Mouse (Mus musculus) thymus, postnatal 4 days (tissue): ENCODE data around the gene Cd164l2.
A peak's percentile ranks its signal among the peaks of the same experiment; 100 is the strongest.

Source experiments
- DNase-seq: peaks from one replicate; pipeline ENCODE4 v3.0.0; 2021

Cd164l2 gene

DNA sequence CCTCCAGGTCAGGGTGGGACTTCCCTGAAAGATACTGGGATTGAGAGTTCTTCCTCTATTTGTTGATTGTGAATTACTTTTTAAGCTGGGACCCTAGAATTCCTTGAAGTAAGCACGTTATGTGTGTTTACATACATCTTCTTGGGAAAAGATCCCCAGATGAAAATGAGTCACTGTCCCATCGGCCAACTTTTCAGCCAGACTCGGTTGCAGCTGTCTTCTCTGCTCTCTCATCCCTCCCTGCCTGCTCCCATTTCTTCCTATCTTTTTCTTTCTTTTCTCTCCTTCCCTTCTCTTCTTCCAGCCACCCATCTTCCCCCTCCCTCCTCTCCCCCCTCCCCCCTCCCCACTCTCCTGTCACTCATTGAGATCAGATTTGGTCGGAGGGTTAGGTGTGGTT, 16.9 kb upstream of the Cd164l2 start:
- no peak for DNase-seq

DNA sequence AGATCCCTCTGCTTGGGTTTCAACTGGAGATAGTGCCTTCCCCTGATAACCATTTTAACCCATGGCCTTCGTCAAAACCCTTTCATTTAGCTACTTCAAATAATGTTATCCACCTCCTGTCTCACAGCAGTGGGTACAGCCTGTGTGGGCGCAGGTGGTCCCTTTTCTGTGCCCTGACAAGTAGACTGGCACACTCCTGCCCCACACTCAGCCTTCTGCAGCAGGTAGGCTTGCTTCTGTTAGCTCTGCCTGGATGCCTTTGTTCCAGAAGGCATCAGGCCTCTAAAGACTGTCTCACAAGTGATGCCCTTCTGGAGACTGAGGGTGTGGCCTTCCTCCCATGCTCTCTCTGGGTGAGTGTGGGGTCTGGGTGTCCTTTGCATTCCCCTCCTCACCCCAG, 15.8 kb upstream of the Cd164l2 start:
- no peak for DNase-seq

DNA sequence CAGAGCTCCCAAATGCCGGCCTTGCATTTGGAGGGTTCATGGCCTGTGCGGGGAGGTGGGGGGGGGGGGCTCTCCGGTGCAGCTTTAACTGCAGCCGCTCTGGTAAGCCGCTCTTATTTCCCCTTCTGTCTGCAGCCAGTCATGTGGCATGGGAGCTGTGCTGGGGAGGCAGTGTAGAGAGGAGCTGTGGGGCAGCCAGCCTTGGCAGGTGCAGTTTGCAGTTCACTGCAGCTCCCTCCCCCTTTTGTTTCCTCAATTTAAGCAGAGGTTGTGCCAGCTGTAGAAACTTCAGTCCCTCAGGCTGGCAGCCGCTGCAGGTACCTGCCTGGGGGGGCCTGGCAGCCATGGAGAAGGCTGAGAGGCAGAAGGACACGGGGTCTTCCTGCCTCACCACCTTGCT, 15.1 kb upstream of the Cd164l2 start:
- peak; percentile 74 for DNase-seq

DNA sequence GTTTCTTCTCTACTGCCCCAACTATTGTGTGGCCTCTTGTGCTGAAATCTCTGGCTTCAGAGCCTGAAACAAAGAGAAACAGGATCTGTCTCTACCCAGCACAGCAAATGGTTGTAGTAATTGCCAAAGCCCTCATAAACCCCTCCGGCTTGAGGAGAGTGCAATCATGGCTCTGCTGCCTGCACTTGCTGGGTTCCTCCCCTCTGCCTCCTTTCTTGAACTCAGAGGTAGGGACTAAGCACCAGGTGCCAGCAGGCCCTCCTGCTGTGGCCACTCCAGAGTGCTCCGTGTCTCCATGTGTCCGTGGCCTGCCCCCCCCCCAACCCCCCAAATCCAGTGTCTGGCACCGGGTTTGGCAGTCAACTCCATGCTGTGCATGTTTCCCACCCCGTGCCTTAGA, 14.6 kb upstream of the Cd164l2 start:
- no peak for DNase-seq

DNA sequence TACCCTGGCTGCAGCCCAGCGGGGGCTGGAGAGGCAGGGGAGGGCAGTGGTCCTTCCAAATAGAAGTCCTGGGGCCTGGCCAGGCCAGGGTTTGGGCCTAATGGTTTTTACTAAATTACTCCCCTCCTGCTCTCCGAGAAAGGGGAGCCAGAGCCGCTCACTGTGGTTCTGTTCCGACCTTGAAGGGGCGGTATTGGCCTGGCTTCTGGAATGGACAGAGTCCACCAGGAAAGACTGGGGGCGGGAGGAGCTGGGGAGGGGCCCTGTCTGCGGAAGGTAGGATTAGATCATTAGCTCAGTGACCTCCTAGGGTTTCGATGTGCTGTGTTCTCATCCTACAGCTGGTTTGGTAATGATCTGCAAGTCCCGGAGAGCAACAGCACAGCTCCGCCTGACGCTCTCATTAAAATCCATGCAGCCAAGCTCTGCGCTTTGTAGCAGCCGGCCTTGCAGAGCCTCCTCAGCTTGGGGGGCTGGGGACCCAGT, 14.1 kb upstream of the Cd164l2 start:
- no peak for DNase-seq

DNA sequence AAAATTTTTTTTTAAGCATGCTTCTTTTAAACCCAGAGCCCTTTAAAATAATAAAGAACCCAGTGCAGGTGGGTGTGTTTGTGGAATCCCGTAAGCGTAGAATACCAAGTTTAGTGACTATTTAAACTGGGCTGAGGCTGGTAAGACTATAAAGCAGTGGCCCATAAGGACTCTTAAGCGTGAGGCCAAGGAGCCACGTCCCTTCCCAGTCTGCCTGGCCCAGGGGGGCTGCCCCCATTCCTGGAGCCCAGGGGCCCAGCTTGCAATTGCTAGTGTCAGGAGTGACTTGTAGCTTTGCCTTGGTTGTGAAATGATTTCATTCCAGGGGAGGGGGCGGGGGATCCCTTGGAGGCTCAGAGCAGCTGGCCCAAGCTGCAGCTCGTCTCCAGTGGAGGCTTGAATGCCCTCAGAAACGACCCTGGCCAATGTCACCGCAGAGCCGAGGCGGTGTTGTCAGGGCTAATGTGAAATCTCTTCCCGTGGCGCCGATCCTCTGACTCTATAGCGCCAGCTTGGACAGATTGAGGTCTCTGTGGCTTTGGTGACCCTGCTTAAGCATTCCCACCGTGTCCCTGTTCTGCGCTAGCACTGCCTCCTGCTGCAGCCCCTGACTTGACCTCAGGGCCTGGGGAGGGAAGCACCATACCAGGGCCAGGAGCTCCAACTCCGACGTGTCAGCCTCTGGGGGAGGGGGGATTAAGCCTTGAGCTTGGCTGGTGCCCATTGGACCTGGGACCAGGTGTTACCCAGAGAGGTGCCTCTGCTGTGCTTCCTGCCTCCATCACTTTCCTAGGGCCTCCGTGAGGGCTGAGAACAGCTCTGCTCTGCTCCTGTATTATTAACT, 13.4 kb upstream of the Cd164l2 start:
- no peak for DNase-seq

DNA sequence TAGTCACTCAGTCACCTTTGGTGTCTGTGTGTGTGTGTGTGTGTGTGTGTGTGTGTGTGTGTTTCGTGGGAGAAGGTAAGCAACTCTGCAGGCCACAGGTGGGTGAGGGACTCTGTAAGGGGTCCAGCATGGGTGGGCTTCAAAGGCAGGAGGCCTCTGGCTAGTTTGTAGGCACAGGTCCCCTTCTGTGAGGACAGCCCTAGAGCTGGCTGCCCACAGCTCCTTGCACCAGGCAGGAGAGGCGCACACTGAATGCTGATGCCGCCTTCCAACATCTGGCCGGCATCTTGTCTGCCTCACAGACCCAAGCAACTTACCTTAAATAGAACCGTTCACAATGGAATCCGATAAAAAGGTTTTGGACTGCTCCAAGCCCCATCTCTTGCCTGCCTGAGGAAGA, 12.2 kb upstream of the Cd164l2 start:
- no peak for DNase-seq

DNA sequence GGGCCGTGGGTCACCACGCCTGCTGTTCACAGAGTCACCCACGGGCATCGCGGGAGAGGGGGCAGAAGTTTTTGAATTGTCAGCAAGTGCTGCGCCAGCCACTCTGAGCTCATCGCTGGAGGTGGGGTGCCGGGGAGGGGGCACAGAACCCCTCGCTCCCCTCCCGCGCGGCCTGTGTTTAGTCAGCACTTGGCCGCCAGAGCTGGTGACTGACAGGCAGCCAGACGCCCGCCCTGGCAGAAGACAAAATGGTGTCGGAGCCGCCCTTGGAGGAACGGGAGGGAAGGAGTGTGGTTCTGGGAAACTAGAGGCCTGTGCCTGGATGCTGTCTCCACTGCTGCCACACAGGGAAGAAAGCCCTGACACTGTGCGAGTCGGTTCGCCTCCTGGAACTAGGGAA, 11.6 kb upstream of the Cd164l2 start:
- DNase-seq = no peak

DNA sequence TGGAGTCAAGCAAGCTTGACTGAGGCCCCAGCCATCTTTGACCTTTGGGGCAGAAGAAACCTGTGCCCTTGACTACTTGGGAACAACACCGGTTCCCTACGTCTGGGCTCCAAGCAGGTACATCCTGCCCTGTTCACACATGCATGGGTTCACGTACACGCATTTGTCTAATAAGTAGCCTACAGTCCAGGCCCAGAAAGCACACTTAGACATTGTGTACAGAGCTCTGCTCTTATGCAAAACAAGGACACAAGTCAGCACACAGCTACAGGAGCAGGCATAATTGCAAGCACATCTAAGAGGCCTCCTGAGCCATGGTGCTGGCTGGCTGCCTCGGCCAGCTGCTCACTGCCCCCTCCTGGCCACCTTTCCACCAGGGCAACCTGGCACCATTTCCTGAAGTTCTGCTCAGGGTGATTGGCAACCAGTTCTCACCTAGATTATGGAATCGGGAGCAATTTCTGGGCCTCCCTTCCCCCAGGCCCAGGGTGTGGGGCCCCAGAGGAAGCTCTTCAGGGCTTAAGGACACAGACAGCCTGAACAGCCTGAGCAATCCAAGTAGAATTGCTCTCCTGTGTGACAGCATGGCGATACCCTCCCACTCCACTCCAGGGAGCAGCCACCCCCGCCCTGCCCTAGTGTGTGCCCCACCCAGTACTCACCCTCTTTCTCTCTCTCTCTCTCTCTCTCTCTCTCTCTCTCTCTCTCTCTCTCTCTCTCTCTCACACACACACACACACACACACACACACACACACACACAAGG, 10.7 kb upstream of the Cd164l2 start:
- DNase-seq = peak; percentile 83

DNA sequence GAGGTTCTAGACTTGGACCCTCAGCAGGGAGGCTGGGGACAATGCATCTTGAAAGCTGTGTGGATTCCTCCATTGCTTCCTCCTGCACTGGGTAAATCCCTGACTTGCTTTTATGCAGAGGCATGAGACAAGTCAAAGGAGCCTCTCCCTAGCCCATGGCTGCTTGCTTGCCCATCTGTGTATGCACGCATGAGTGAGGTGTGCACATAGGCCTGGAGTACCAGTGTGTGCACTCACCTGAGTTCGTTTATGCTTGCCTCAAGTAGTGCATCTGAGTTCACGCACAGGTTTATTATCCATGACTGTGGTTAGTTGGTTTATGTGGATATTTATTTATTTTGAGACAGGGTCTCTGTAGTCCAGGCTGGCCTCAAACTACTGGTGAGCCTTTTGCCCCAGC, 9.7 kb upstream of the Cd164l2 start:
- DNase-seq = no peak

DNA sequence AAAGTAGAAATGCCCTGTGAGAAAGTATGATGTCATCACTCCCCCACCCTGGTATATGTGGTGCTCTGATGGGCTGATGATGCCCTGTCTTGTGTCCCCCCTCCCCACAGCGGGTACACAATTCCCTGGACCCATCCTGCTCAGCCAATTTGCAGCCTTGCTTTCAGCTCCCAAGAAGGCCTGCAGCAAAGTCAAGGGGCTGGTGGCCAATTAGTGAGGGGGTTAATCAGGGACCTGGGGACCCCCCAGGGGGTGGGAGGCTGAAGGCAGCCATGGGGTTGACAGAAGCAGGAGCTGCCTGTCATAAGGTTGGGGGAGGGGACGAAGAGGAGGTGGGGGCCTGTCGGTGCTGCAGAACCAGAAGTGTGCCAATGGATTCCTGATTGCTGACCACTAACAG, 8.3 kb upstream of the Cd164l2 start:
- no peak for DNase-seq

DNA sequence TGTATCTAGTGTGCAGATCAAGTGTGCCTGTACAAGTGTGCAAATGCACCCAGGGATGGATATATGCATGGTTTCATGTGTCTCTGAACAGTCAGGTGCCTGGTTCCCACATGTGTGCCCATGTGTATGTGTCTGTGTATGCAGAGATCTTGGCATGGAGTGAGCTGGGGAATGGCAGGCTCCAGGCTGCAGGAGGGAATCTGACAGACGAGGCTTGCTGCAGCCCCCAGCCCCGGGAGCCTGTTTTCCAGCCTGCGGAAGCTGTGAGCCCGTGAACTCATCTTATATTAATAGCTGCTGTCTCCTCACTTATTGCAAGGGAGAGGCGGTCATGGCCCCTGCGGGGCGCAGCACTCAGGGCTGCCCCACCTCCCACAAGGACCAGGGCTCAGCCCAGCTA, 7.6 kb upstream of the Cd164l2 start:
- no peak for DNase-seq

DNA sequence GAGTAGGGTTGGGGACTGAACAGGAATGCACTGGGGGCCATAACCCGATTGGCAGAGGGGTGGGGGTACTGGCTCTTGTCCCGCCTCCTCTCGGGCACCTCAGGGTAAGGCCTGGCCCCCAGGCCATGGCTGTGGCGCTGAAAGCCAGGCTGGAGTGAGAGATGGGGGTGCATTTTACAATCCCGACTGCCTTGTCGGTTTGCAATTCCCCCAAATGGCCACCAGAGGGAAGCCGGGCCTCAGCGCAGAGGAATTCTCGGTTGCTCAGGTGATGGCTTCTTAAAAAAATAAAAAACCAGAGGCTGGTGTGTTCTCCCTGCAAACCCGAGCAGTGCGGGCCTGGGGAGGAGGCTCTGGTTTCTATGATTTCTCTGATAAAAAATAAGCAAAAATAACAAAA, 2.6 kb upstream of the Cd164l2 start:
- peak; percentile 71 for DNase-seq

DNA sequence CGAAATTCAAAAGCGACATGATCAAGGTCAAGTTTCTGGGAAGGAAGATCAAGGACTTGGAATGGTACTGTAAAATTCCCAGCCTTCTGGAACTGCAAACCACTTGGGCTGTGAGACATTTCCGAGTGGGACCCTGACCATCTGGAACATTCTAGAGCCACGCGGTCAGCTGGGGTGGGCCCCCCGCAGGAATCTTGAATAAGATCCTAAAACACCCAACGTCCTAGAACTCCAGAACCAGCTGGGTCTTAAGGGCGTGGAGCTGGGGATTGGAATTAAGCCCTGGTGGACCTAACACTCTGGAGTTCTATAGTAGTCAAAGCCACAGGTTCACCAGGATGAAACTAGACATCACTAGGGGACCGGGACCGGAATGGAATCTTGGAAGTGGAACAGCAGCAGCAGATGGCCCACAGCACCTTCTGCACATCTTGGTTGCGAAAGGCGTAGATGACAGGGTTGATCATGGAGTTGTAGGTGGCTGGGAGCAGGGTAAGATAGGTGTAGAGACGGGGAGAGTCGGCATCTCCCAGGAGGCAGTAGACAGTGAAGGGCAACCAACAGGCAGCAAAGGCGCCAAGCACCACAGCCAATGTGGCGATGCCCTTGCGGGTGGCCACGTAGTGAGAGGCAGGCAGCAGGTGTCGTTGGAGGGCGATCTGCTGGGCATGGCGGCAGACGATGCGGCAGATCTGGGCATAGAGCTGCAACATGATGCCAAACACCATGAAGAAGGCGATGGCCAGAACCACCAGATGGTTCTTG, 1.7 kb upstream of the Cd164l2 start:
- DNase-seq = no peak

DNA sequence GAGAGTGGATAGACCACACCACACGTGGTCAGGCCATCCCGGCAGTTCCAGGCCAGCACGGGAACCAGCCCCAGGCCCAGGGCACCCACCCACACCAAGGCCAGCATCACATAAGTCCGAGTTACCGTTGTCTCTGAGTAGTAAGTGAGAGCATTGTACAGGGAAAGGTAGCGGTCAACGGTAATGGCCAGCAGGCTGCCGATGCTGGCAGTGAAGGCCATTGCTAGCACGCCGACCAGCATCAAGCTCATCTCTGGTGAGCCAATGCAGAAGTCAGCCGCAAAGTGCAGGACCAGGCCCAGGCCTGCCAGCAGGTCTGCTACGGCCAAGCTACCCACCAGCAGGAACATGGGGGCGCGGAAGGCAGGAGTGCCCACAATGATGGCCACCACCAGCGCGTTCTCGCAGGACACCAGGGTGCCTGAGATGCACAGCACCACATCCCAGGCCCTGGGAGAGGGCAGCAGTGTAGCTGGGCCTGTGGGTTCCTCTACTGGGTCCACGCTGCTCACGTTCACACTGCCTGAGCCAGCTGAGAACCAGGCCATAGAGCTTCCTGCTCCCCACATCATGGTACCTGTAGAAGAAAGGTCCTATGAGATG, 1.0 kb upstream of the Cd164l2 start:
- no peak for DNase-seq

DNA sequence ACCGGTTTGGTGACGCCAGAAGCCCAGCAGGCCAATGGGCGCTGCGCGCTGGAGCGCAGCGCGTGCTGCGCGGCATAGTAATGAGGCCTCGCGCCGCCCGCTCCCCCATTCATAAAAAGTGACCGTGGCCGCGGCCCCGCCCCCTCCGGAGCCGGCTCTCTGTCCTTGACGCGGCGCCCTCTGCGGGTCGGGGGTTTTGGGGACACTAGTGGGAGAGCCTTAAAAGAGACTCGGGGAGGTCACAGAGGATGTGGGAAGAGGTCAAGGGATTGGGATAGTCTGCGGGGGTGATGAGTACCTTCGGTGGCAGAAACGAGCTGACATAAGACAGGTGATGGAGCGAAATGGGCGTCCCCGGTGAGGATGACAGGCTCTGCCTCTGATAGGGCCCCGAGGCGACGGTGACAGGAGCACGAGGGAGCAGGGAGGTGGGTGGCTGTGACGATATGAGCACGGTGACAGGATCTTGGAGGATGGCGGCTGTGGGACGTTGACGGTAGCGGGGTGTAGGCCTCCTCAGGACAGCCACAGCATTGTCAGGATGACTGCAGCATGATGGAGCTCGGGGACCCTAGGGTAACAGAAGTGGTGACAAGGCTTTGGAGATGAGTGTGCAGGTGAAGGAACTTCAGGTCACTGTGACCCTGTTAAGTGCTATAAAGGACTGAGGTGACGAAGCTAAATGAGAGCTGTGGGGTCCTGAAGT, 784 bp downstream of the Cd164l2 start:
- DNase-seq = peak; percentile 75

DNA sequence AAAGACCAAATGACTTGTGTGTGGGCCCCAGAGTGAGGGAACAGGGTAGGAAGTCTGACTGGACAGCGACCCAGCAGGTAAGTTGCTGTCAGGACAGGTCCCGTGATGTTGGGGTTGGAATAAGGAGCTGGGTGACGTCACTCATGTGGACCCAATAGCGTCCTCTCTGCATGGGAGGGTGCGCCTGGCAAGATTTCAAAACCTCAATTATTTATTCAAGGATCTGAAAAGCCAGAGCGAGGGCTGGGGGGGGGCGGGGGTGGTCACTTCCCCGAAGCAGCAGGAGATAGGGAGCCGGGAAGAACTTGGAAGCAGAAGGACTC, 1.3 kb downstream of the Cd164l2 start:
- no peak for DNase-seq

DNA sequence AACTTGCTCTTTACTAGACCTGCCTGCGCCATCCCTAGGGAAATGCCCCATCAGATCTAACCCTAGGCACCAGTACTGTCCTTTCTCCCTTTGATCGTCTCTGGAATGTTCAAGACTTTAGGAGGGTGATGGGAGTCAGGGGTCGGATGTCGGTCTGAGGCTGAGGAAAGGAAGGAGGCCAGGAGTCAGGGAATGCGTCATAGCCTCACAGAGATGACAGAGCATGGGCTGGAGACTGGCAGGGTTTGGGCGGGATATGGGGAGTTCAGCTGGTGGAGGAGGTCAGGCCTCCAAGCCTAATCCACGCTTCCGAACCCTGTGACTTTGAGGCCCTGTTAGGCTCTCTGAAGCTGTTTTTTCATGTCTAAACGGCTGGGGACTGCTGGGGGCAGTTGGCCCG, 1.7 kb downstream of the Cd164l2 start:
- no peak for DNase-seq

DNA sequence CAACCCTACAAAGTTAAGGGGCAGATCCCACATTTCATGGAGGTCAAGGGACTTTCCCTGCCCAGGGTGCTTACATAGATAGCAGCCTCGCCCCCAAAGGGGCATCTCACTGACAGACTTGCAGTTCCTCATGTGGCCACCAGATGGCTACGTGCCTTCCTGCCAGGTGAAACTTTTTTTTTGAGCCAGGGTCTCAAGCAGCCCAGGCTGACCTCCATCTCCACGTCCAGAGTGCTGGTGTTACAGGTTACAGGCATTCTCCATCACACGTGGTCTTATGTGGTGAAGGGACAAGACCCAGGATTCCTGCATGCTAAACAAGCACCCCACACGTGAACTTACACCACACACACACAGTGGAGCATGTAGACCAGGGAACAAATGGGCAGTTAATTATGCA, 5.7 kb downstream of the Cd164l2 start:
- peak; percentile 89 for DNase-seq

DNA sequence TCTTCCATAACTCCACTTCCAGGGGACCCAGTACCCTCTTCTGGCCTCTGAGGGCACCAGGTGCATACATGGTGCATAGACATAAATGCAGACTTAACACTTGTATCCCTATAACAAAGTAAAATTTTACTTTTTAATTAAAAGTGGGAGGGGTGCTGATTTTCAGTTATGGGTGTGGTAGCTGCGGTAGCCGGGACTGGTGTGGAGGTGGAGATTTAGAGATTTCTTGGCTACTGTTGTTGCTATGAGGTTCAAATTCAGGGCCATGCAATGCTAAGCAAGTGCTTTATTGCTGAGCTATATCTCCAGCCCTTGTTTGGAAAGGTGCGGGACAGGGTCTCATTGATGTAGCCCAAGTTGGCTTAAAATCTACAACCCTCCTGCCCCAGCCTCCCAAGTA, 6.8 kb downstream of the Cd164l2 start:
- DNase-seq = no peak

DNA sequence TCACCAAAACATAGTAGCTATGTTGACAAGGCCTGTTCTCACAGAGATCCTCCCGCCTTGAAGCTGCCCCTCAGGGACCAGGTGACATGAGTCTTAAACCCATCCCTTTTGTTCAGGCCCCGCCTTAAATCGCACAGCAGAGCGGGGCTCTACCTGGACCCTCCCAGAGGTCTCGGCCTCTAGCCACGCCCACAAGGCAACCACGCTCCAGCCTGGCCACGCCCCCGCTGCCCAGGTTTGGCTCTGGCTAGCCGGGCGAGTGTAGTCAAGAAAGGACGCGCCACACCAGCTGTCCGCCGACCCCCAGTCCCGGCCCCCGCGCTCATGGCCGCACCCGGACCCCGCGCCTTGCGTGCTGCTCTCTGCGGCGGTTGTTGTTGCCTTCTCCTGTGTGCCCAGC, 8.7 kb downstream of the Cd164l2 start:
- DNase-seq = peak; percentile 48

DNA sequence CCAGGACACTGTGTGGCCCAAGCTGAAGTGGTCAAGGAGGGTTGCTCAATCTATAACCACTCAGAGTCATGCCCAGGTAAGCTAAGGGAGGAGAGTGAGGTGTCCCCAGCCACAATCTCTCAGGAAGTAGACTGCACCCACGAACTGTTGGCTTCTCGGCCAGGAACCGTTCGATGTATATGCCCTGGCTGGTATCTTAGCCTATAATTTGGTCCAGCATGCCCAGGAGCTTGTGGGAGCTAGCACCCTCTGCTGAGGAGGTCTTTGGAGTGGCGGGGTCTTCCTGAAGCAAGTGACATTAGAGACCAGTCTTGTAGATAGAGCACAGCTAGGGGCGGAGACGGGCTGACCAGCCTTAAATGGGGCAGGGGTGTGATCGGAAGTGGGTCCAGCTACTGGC, 9.8 kb downstream of the Cd164l2 start:
- DNase-seq = no peak

DNA sequence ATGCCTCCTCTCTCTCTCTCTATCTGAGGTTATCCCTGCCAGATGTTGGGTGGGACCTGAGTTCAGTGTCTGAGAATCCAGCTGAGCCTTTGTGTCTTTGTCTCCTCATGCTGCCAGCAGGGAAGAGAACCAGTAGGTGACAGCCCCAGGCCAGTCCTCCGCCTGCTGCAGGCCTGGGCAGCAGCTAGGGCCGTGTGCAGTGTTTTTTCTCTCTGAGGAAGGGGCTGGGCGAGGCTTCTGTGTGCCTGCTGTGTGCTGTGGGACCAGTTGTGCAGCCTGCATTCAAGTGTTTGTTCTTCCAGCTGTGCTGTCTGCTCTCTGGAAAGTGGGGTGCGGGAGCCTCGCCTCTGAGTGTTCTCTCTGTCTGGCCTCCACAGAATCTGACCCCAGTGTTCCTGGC, 11.9 kb downstream of the Cd164l2 start:
- DNase-seq = no peak
